Mouse (Mus musculus): ENCODE data around the gene Pou3f1. TPM values are rescaled to one million over a fixed set of nuclear protein-coding genes. Genes with fewer than 3 reads are reported as not detected.
A peak's percentile ranks its signal among the peaks of the same experiment; 100 is the strongest.
"Not testable (repeated sequence)": the region's sequence is repeated elsewhere in the genome, so short reads cannot be mapped to it uniquely, and the experiment has no call there.

Pou3f1 gene
- polyA plus RNA-seq, 1 experiment from 2014 or later = 16.8 TPM

GRCm38 (mm10) chr4:124695786-124696516 lies 39.3 kb downstream of the Pou3f1 start:
- Histone ChIP-seq H3K27me3 (replicated peaks) (peaks cover 9% of the 10 kb centered on the region; the same call in 1 of the 2 replicates), H3K9ac (no peak overlapping the region), H3K9me3 (no peaks in the 10 kb centered on the region), H3K4me1 (peaks cover 37% of the 10 kb centered on the region), H3K27ac (no peak overlapping the region), H3K4me3 (no peak overlapping the region), H3K4me2 (no peak overlapping the region), H3K36me3 (replicated peaks) (no peaks in the 10 kb centered on the region)
- WGBS = 19% methylated on average over 18 of the region's 18 CpGs
- no peak for ATAC-seq (replicated peaks)

DNA sequence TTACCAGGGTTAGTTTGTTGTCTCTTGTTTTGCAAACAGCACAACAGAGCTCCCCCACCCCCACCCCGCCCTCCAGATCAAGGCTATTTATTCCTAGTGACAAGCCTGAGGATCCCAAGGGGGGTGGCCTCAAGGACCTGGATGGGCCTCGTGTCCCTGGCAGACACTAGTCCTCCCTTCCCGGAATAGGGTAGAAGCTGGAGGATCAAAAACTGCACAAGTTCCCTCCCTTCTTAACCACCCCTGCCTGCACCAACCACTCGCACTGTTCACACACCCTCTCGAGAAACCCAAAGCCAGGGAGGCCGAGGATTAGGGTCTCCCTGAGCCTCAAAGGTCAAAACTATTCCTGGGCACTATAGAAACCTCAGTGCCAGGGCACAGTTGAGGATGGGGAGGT lies 43.2 kb downstream of the Pou3f1 start:
- ATAC-seq (replicated peaks) = 0 out of 2 replicates have a peak, but pooled peaks have one; percentile 29
- Histone ChIP-seq H3K4me2 (peak overlapping the region; percentile 81), H3K4me1 (peaks cover 29% of the 10 kb centered on the region), H3K9ac (no peak overlapping the region), H3K9me3 (no peaks in the 10 kb centered on the region), H3K27me3 (replicated peaks) (peaks cover 12% of the 10 kb centered on the region), H3K27ac (no peak overlapping the region), H3K36me3 (replicated peaks) (no peaks in the 10 kb centered on the region), H3K4me3 (peak overlapping the region; percentile 44)
- 10% methylated on average over 6 of the region's 6 CpGs for WGBS

GRCm38 (mm10) chr4:124700248-124700971 lies 43.8 kb downstream of the Pou3f1 start, which contains the start of gene Fhl3:
Gene Fhl3, plus strand, starts transcription at chr4:124700701.
- Histone ChIP-seq H3K27me3 (replicated peaks) (peaks cover 12% of the 10 kb centered on the region), H3K27ac (no peak within 1 kb of the TSS)
- WGBS = under 1% methylated on average over 57 of the region's 59 CpGs

GRCm38 (mm10) chr4:124701052-124701845 lies 44.6 kb downstream of the Pou3f1 start:
- Histone ChIP-seq H3K36me3 (replicated peaks) (no peaks in the 10 kb centered on the region), H3K9me3 (no peaks in the 10 kb centered on the region), H3K4me1 (peaks cover 30% of the 10 kb centered on the region), H3K27me3 (replicated peaks) (peaks cover 4% of the 10 kb centered on the region), H3K4me2 (peak overlapping the region; percentile 81), H3K4me3 (peak overlapping the region; percentile 44), H3K9ac (peak overlapping the region; percentile 37; the same call in 1 of the 2 replicates), H3K27ac (no peak overlapping the region)
- ATAC-seq (replicated peaks) = peak; percentile 25
- WGBS = 5% methylated on average over 22 of the region's 22 CpGs

More at GRCm38 (mm10) chr4:124700248-124700971, 43.8 kb downstream of the Pou3f1 start, which contains the start of gene Fhl3:
- Histone ChIP-seq H3K9me3 (no peaks in the 10 kb centered on the region), H3K9ac (peak within 1 kb of the TSS; percentile 37), H3K4me2 (peak within 1 kb of the TSS; percentile 81), H3K4me1 (peaks cover 30% of the 10 kb centered on the region), H3K36me3 (replicated peaks) (no peaks in the 10 kb centered on the region), H3K4me3 (peak within 1 kb of the TSS; percentile 44)
- ATAC-seq (replicated peaks) = peak; percentile 53

GRCm38 (mm10) chr4:124701916-124702315 lies 45.3 kb downstream of the Pou3f1 start:
- no peak for ATAC-seq (replicated peaks)
- Histone ChIP-seq H3K27me3 (replicated peaks) (peaks cover 2% of the 10 kb centered on the region; the same call in 1 of the 2 replicates), H3K4me1 (peaks cover 30% of the 10 kb centered on the region), H3K4me2 (0 out of 2 replicates have a peak overlapping the region, but pooled peaks have one; percentile 81), H3K36me3 (replicated peaks) (no peaks in the 10 kb centered on the region), H3K27ac (no peak overlapping the region), H3K9me3 (no peaks in the 10 kb centered on the region), H3K4me3 (0 out of 2 replicates have a peak overlapping the region, but pooled peaks have one; percentile 44), H3K9ac (no peak overlapping the region)
- 50% methylated on average over 3 of the region's 5 CpGs for WGBS

DNA sequence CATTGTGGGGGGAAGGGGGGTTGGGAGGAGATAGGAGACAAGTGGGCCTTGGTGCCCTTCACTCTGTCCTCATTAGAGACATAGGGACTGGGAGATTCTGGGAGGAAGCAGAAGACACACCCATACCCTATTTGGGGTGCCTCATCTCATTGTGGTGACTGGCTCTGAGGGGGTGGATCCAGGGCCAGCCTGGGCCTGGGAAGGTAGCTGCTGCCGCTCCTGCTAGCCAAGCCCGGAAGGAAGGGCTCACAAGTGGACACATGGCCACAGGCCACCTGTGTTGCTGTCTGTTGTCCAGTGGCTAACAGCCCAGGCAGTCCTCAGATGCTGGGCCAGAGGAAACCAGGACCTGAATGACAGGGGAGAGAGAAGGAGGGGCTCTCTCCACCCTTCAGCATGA lies 46.8 kb downstream of the Pou3f1 start:
- H3K4me1 ChIP-seq = peaks cover 30% of the 10 kb centered on the region
- no peak overlapping the region for H3K27ac ChIP-seq
- H3K9me3 ChIP-seq = no peaks in the 10 kb centered on the region
- no peak overlapping the region for H3K4me3 ChIP-seq
- ATAC-seq (replicated peaks) = no peak
- H3K4me2 ChIP-seq = no peak overlapping the region
- no peaks in the 10 kb centered on the region for H3K36me3 ChIP-seq (replicated peaks)
- no peak overlapping the region for H3K9ac ChIP-seq
- peaks cover 2% of the 10 kb centered on the region; the same call in 1 of the 2 replicates for H3K27me3 ChIP-seq (replicated peaks)
- WGBS = 41% methylated on average over 2 of the region's 2 CpGs

GRCm38 (mm10) chr4:124703881-124704796 lies 47.5 kb downstream of the Pou3f1 start:
- ATAC-seq (replicated peaks) = no peak
- Histone ChIP-seq H3K4me2 (peak overlapping the region; percentile 26; the same call in 1 of the 2 replicates), H3K4me3 (no peak overlapping the region), H3K9ac (no peak overlapping the region), H3K9me3 (no peaks in the 10 kb centered on the region), H3K27me3 (replicated peaks) (peaks cover 9% of the 10 kb centered on the region), H3K36me3 (replicated peaks) (no peaks in the 10 kb centered on the region), H3K4me1 (peaks cover 38% of the 10 kb centered on the region), H3K27ac (peak overlapping the region; percentile 53; the same call in 1 of the 2 replicates)
- 10% methylated on average over 6 of the region's 6 CpGs for WGBS

GRCm38 (mm10) chr4:124704797-124705474 lies 48.3 kb downstream of the Pou3f1 start:
- Histone ChIP-seq H3K4me2 (no peak overlapping the region; the same call in 1 of the 2 replicates), H3K27me3 (replicated peaks) (peaks cover 17% of the 10 kb centered on the region)

GRCm38 (mm10) chr4:124705661-124706269 lies 49.2 kb downstream of the Pou3f1 start:
- Histone ChIP-seq H3K27me3 (replicated peaks) (peaks cover 21% of the 10 kb centered on the region), H3K36me3 (replicated peaks) (no peaks in the 10 kb centered on the region), H3K27ac (no peak overlapping the region), H3K4me2 (no peak overlapping the region), H3K4me3 (no peak overlapping the region), H3K9ac (no peak overlapping the region), H3K4me1 (peaks cover 33% of the 10 kb centered on the region), H3K9me3 (no peaks in the 10 kb centered on the region)
- no peak for ATAC-seq (replicated peaks)
- 87% methylated on average over 23 of the region's 23 CpGs for WGBS

More at GRCm38 (mm10) chr4:124704797-124705474, 48.3 kb downstream of the Pou3f1 start:
- H3K9me3 ChIP-seq = no peaks in the 10 kb centered on the region
- WGBS = 17% methylated on average over 11 of the region's 11 CpGs
- H3K4me3 ChIP-seq = no peak overlapping the region
- ATAC-seq (replicated peaks) = no peak
- no peak overlapping the region for H3K9ac ChIP-seq
- peak overlapping the region; percentile 53; the same call in 1 of the 2 replicates for H3K27ac ChIP-seq
- no peaks in the 10 kb centered on the region for H3K36me3 ChIP-seq (replicated peaks)
- H3K4me1 ChIP-seq = peaks cover 37% of the 10 kb centered on the region

GRCm38 (mm10) chr4:124707381-124708199 lies 51.0 kb downstream of the Pou3f1 start:
- Histone ChIP-seq H3K4me1 (peaks cover 24% of the 10 kb centered on the region), H3K27me3 (replicated peaks) (peaks cover 21% of the 10 kb centered on the region)
- 87% methylated on average over 25 of the region's 25 CpGs for WGBS
- H3K27ac ChIP-seq; H3K9me3 ChIP-seq; H3K4me3 ChIP-seq; H3K9ac ChIP-seq; H3K36me3 ChIP-seq (replicated peaks); ATAC-seq (replicated peaks); H3K4me2 ChIP-seq: not testable (repeated sequence)
